Mouse (Mus musculus) forebrain, embryonic 12.5 days (tissue): ENCODE measurements at regions not wholly inside any gene's neighbourhood (a gene's known extent, or its start where the extent isn't known, plus 50 kb on each side); places are given as distances from the start of the nearest gene placed in this dataset.

Experiments used
- ATAC-seq: fragments of 200-750 bp; cut with Nextera tagmentation; 2 replicates; pipeline ENCODE4 v1.8.0; 2017; ENCODE audit warnings: moderate TSS enrichment; ENCODE audit not compliant: low FRiP score
- H3K27ac ChIP-seq: fragments of 300-500 bp; sonication (generic); 2 replicates; pipeline ENCODE4 v1.5.1; 2016; ENCODE audit warnings: mild to moderate bottlenecking
- H3K27me3 ChIP-seq: fragments of 300-500 bp; sonication (generic); 2 replicates; pipeline ENCODE4 v1.6.1; 2016; ENCODE audit warnings: mild to moderate bottlenecking
- H3K36me3 ChIP-seq: fragments of 300-500 bp; sonication (generic); replicated peaks from 2 replicates; pipeline ENCODE4 v1.6.1; 2016; ENCODE audit warnings: mild to moderate bottlenecking
- H3K4me1 ChIP-seq: fragments of 300-500 bp; sonication (generic); 2 replicates; pipeline ENCODE4 v1.6.1; 2016
- H3K4me2 ChIP-seq: fragments of 300-500 bp; sonication (generic); 2 replicates; pipeline ENCODE4 v1.6.1; 2016; ENCODE audit warnings: mild to moderate bottlenecking, moderate library complexity
- H3K4me3 ChIP-seq: fragments of 300-500 bp; sonication (generic); replicated peaks from 2 replicates; pipeline ENCODE4 v1.5.1; 2016; ENCODE audit warnings: mild to moderate bottlenecking
- H3K9ac ChIP-seq: fragments of 300-500 bp; sonication (generic); 2 replicates; pipeline ENCODE4 v1.6.1; 2016; ENCODE audit warnings: mild to moderate bottlenecking
- H3K9me3 ChIP-seq: fragments of 300-500 bp; sonication (generic); 2 replicates; pipeline ENCODE4 v1.6.1; 2016
- WGBS: fragments of 180-500 bp; shearing (Covaris S2); methylation state at CpG from one replicate; pipeline ENCODE4 v1.1.7; 2016; 5-methylcytosine and 5-hydroxymethylcytosine counted together

DNA sequence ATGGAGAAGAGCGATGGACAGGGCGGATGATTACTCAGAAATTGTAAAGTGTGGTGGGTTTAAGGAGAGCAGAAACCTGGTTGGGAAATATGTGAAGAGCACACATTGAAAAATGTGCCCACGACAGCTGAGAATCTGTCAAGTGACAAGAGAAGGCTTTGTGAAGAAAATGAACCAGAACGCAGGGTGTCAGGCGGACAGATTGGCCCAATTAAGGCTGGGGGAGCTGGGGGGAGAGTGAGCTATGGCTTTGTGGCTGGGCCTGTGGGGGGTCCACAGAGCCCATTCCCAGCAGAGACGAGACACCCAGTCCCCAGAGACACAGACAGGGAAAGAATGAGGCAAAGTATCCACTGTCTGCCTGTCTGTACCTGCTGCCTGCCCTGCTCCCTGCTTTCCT lies 153.3 kb downstream of the Shq1 start:
- Histone ChIP-seq H3K36me3 (no peaks in the 10 kb centered on the region), H3K27me3 (peaks cover 19% of the 10 kb centered on the region; the same call in 1 of the 2 replicates), H3K4me1 (peaks cover 25% of the 10 kb centered on the region), H3K4me3 (no peak overlapping the region), H3K4me2 (no peak overlapping the region), H3K27ac (no peak overlapping the region), H3K9me3 (no peaks in the 10 kb centered on the region), H3K9ac (no peak overlapping the region)
- no peak for ATAC-seq
- 60% methylated on average over 6 of the region's 6 CpGs for WGBS

DNA sequence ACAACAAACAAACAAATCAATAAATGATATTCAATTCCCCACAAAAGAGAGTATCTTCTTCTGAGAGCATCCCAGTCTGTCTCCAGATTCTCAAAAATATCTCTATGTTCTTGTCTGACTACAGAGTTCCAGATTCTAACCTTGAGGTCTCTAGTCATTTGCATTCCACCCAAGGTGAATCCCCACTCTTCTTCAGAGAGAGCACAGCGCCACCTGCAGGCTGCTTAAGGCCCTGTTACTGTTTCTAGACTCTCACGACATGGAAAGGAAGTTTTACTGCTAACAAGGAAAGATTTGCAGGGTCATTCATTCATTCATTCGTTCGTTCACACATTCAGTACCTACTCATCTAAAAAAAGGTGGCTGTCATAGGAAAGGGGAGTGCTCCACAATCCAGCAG lies 158.3 kb downstream of the Shq1 start:
- Histone ChIP-seq H3K27ac (no peak overlapping the region), H3K36me3 (no peaks in the 10 kb centered on the region), H3K9me3 (no peaks in the 10 kb centered on the region), H3K4me3 (no peak overlapping the region), H3K4me1 (0 out of 2 replicates have a peak, but pooled peaks cover 4% of the 10 kb centered on the region), H3K4me2 (no peak overlapping the region), H3K27me3 (peaks cover 10% of the 10 kb centered on the region; the same call in 1 of the 2 replicates), H3K9ac (no peak overlapping the region)
- no peak for ATAC-seq
- 57% methylated on average over 4 of the region's 4 CpGs for WGBS

DNA sequence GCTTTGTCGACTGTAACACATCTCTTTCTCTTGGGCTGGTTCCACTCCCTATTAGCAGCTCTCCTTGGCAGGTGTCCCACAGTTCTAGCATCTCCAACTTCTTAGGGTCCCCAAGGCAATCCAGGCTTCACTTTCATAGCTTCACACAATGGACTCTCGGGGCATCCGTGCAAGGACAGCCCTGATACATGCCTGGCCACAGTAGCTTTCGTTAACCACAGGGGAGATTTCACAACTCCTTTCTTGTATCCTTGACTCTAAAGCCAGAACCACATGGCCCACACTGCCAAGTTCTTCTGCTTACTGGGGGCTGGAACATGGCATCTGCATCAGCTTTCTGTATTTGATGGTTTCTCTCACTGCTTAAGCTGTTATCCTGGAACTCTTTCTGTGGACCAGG lies 160.3 kb downstream of the Shq1 start:
- ATAC-seq = no peak
- H3K27me3 ChIP-seq = peaks cover 6% of the 10 kb centered on the region; the same call in 1 of the 2 replicates

DNA sequence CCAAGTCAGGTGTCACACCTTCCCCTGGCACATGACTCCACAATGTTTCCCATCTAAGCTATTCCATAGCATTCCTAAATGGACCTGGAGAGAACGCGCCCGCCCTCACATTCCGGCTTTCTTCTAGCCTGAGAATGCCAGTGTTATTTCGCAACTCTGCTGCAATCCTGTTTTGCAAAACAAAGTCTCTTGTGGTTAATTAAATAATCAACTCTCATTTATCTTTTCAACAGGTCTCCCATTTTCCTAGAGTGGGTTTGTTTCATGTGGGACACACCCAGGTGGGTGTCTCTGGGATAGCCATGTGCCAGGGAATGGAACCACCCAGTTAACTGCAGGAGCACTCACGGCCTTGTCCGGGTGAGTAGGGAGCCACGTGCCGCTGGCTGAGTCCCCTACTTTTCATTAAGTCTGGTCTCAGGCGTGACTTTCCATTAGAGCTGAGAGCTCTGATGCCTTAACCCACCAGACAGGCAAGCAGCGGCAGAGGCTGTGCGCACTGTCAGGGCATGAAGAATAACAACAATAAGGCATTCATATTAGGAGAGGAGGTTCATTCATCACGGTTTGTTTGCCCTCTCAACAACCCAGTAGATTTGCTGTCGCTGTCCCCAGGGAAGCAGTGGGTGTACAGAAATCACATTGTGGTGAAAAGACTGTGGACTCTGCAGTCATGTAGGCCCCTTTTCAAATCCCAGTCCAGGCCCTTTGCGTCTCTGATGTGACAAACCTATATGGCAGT lies 165.3 kb downstream of the Shq1 start:
- Histone ChIP-seq H3K27ac (no peak overlapping the region), H3K27me3 (peaks cover 17% of the 10 kb centered on the region; the same call in 1 of the 2 replicates), H3K36me3 (no peaks in the 10 kb centered on the region), H3K4me3 (no peak overlapping the region), H3K9ac (no peak overlapping the region), H3K4me1 (peaks cover 19% of the 10 kb centered on the region), H3K9me3 (no peaks in the 10 kb centered on the region), H3K4me2 (no peak overlapping the region)
- ATAC-seq = no peak
- WGBS = 70% methylated on average over 15 of the region's 15 CpGs

More for the DNA sequence above, 160.3 kb downstream of the Shq1 start:
- Histone ChIP-seq H3K36me3 (no peaks in the 10 kb centered on the region), H3K4me1 (no peaks in the 10 kb centered on the region), H3K27ac (no peak overlapping the region), H3K4me2 (no peak overlapping the region), H3K9ac (no peak overlapping the region), H3K9me3 (no peaks in the 10 kb centered on the region), H3K4me3 (no peak overlapping the region)
- 87% methylated on average over 4 of the region's 4 CpGs for WGBS

DNA sequence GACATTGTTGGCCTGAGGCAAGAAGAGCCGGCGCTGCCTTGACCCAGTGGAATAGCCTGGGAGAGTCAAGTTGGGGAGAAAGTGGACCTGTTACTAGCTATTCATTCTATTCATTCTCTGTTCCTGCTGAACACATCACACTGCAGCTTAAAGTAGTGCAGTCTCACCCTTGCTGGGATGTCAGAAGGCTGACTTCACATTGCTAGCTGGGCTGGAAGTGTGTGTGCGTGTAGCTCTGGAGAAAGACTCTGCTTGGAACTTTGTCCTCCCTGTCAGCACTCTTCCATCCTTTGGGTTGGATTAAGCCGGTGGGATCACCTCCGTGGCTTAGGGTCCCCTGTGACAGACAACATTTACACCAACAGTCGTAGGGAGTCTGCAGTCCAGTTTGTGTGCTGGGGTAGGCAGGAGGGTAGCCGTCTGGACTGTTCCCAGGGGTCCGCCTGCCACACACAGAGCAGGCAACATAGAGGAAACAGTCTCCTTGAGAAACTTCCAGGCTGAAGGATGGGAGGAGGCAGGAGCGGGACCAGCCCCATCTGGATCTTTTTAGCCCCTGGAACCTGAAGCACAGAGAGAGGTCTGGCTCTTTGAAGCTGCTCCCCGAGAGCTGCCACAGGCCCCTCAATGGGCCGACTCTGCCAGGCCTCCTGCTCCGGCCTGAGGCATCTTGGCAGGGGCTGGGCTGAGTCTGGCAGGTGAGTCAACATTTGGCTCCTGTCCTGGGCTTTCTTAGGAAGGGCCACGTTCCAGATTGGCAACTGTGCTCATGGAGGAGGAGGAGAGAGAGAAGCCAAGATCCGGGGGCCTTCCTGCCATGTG lies 167.8 kb downstream of the Shq1 start:
- H3K27ac ChIP-seq = peak overlapping the region; percentile 31; the same call in 1 of the 2 replicates
- ATAC-seq = no peak

DNA sequence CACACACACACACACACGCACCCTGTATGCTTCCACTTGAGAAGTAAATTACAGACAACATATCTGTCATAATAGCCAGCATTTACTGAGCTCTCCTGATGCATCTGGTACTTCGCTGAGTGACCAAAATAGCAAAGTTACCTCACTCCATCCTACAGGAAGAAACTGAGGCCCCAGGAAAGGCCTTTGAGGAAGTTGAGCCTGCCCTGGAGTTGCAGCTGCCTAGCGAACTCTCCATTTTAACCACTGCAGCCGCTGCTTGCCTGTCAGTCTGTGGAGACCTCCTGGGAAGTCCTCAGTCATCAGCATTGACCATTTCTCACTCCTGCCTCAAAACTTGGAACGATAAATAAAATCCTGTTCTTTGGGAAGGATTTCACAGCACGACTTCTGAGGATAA lies 168.8 kb downstream of the Shq1 start:
- peaks cover 20% of the 10 kb centered on the region for H3K4me1 ChIP-seq
- H3K9me3 ChIP-seq = no peaks in the 10 kb centered on the region
- H3K4me2 ChIP-seq = no peak overlapping the region
- H3K4me3 ChIP-seq = no peak overlapping the region
- H3K36me3 ChIP-seq = no peaks in the 10 kb centered on the region
- H3K9ac ChIP-seq = no peak overlapping the region
- H3K27ac ChIP-seq = no peak overlapping the region
- H3K27me3 ChIP-seq = peaks cover 22% of the 10 kb centered on the region; the same call in 1 of the 2 replicates
- WGBS = 41% methylated on average over 6 of the region's 6 CpGs
- no peak for ATAC-seq

More for the DNA sequence above, 167.8 kb downstream of the Shq1 start:
- no peak overlapping the region for H3K4me3 ChIP-seq
- no peak overlapping the region for H3K9ac ChIP-seq
- peaks cover 20% of the 10 kb centered on the region for H3K4me1 ChIP-seq
- no peaks in the 10 kb centered on the region for H3K9me3 ChIP-seq
- peaks cover 18% of the 10 kb centered on the region; the same call in 1 of the 2 replicates for H3K27me3 ChIP-seq
- no peak overlapping the region for H3K4me2 ChIP-seq
- H3K36me3 ChIP-seq = no peaks in the 10 kb centered on the region
- WGBS = 64% methylated on average over 14 of the region's 14 CpGs

DNA sequence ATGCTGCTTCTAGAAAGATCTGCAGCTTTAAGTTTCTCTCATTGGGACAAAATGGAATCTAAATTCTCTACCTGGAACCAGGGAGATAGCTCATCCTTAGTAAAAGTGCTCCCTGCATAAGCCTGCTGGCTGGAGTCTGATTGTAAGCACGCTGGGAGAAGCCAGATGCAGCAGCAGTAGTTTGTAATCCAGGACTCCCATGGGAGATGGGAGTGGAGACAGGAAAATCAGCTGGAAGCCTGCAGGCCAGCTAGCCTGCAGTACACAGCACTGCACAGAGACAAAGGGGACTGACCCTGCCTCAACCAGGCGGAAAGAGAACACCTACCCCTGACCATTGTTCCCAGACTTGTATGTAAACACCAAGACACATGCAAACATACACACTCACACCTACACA lies 170.2 kb downstream of the Shq1 start:
- peaks cover 22% of the 10 kb centered on the region; the same call in 1 of the 2 replicates for H3K27me3 ChIP-seq
- H3K9ac ChIP-seq = no peak overlapping the region

DNA sequence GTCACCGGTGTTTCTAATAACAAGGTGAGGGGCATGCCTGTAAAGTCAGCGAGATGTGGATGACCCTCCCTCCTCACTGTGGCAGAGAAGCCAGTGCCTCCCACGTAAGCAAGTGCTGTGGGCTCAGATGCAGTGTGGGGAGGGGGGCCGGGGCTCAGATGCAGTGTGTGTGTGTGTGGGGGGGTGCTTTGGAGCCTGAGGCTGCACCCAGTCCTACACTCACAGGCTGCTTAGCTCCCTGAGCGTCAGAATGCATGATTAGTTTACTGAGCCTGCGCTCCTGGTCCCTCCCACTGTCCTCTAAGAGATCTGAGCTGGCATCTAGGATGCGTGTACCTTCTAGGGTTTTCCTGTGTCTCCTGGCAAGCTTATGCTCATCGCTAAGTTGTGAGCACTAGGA lies 170.9 kb downstream of the Shq1 start:
- 73% methylated on average over 8 of the region's 8 CpGs for WGBS
- no peak overlapping the region for H3K4me3 ChIP-seq
- no peak overlapping the region for H3K9ac ChIP-seq
- H3K4me2 ChIP-seq = no peak overlapping the region
- H3K27ac ChIP-seq = no peak overlapping the region
- peaks cover 22% of the 10 kb centered on the region; the same call in 1 of the 2 replicates for H3K27me3 ChIP-seq
- H3K9me3 ChIP-seq = no peaks in the 10 kb centered on the region
- H3K4me1 ChIP-seq = peaks cover 23% of the 10 kb centered on the region
- no peaks in the 10 kb centered on the region for H3K36me3 ChIP-seq
- ATAC-seq = no peak

More for the DNA sequence above, 170.2 kb downstream of the Shq1 start:
- WGBS = 49% methylated on average over 2 of the region's 2 CpGs
- no peak overlapping the region for H3K27ac ChIP-seq
- no peaks in the 10 kb centered on the region for H3K36me3 ChIP-seq
- no peaks in the 10 kb centered on the region for H3K9me3 ChIP-seq
- no peak for ATAC-seq
- H3K4me2 ChIP-seq = no peak overlapping the region
- H3K4me1 ChIP-seq = peaks cover 20% of the 10 kb centered on the region
- no peak overlapping the region for H3K4me3 ChIP-seq

DNA sequence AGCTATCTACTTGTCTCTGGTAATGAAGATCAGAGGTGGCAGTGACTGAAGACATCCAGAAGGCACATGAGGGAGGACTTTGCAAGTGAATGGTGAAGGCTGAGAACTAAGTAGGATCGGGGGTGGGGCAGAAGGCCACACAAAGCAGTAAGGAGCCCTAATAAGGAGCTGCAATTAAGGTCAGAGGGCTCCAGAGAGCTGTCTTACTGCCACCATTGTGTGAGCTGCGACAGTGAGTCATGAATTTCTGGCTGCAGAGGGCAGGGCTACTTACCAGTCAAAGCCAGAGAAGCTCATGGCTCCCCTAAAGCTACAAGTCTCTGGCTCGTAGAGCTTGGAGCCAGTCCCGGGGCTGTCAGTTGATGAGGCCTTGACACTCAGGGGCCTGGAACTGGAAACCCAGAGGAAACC lies 172.1 kb downstream of the Shq1 start:
- ATAC-seq = no peak
- Histone ChIP-seq H3K27me3 (peaks cover 25% of the 10 kb centered on the region; the same call in 1 of the 2 replicates), H3K27ac (no peak overlapping the region), H3K4me3 (no peak overlapping the region), H3K4me2 (no peak overlapping the region), H3K36me3 (no peaks in the 10 kb centered on the region), H3K9ac (no peak overlapping the region), H3K9me3 (no peaks in the 10 kb centered on the region), H3K4me1 (peaks cover 26% of the 10 kb centered on the region)
- 28% methylated on average over 4 of the region's 4 CpGs for WGBS

DNA sequence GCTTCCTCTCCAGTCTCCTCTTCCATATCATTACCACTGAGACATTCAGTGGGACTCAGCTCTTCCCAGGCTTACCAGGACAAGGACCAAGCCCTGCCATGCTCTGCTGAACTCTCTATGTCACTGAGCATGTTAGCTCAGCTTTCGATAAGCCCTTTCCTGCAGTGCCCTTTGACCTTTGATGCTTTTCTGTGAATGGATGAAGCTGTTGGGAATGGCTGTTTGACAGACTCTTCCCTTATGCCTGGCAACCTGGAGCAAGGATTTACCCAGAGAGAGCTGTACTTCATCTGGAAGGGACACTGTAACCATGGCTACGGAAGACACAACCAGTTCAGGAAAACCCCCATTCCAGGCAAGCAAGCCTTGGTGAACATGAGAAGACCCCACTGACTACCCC lies 172.8 kb downstream of the Shq1 start:
- Histone ChIP-seq H3K4me1 (peaks cover 25% of the 10 kb centered on the region), H3K27ac (no peak overlapping the region), H3K9me3 (no peaks in the 10 kb centered on the region), H3K9ac (no peak overlapping the region), H3K4me2 (no peak overlapping the region), H3K4me3 (no peak overlapping the region), H3K36me3 (no peaks in the 10 kb centered on the region), H3K27me3 (peaks cover 25% of the 10 kb centered on the region; the same call in 1 of the 2 replicates)
- 81% methylated on average over 2 of the region's 2 CpGs for WGBS
- ATAC-seq = no peak

DNA sequence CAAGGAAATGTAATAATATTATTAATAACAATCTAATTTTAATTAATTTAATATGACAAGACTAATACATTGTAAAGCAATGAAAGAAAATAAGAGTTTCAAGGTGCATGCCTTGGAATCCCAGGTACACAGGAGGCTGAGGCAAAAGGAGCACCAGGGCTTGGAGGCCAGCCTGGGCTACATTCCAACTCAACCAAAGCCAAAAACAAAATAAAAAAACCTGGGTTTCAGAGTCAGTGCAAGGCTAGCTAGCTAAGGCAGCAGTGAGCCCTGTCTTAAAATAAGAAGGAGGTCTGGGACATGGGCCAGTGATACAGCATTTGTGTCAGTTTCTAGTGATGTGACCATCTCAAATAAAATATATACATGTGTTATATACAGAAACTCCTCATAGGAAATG lies 174.8 kb downstream of the Shq1 start:
- no peaks in the 10 kb centered on the region for H3K36me3 ChIP-seq
- no peak overlapping the region for H3K9ac ChIP-seq
- H3K4me3 ChIP-seq = no peak overlapping the region
- no peak overlapping the region for H3K27ac ChIP-seq
- H3K9me3 ChIP-seq = no peaks in the 10 kb centered on the region
- H3K4me2 ChIP-seq = no peak overlapping the region
- 0 out of 2 replicates have a peak, but pooled peaks cover 12% of the 10 kb centered on the region for H3K27me3 ChIP-seq
- no peak for ATAC-seq
- peaks cover 12% of the 10 kb centered on the region; the same call in 1 of the 2 replicates for H3K4me1 ChIP-seq

DNA sequence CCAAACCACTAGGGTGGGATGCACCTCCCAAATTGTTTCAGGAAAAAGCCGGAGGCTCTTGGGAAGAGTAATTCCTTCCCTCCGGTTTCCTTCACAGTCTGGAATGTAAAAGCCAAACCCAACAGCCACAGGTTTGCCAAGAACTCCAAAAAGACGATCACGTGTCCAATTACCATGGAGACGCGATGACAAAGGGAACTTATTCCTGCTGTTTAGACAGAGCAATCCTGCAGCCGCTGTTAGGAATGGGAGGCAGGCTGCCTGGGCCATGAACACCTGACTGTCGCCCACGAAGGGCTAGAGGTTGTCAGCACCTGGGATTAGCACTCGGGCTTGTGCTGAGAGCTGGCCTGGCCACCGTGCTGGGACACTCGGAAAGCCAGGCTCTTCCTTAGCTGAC lies 175.8 kb downstream of the Shq1 start:
- ATAC-seq = no peak
- no peaks in the 10 kb centered on the region for H3K9me3 ChIP-seq
- H3K4me1 ChIP-seq = peaks cover 6% of the 10 kb centered on the region; the same call in 1 of the 2 replicates
- H3K27me3 ChIP-seq = 0 out of 2 replicates have a peak, but pooled peaks cover 12% of the 10 kb centered on the region
- H3K27ac ChIP-seq = no peak overlapping the region
- WGBS = 53% methylated on average over 12 of the region's 12 CpGs
- no peak overlapping the region for H3K9ac ChIP-seq
- H3K36me3 ChIP-seq = no peaks in the 10 kb centered on the region
- H3K4me2 ChIP-seq = peak overlapping the region; percentile 21; the same call in 1 of the 2 replicates
- H3K4me3 ChIP-seq = no peak overlapping the region
